Mouse (Mus musculus) kidney, postnatal 14 days (tissue): ENCODE results near the gene Kcng1.

Experiments used
- DNase-seq: peaks from one replicate; pipeline ENCODE4 v3.0.0; 2022; ENCODE audit warnings: mixed read lengths

The Kcng1 gene

GRCm38 (mm10) chr2:168259046-168259445, 22.5 kb downstream of the Kcng1 start:
- DNase-seq, result no peak

- no peak for DNase-seq
Measured at GRCm38 (mm10) chr2:168257188-168257587, 24.3 kb downstream of the Kcng1 start.

GRCm38 (mm10) chr2:168256506-168256905, 25.0 kb downstream of the Kcng1 start:
- peak; percentile 71 for DNase-seq

- DNase-seq, result no peak
Measured at GRCm38 (mm10) chr2:168253822-168254221, 27.7 kb downstream of the Kcng1 start.

GRCm38 (mm10) chr2:168252639-168253292, 28.8 kb downstream of the Kcng1 start:
- peak; percentile 27 for DNase-seq

- DNase-seq, result peak; percentile 89
Measured at GRCm38 (mm10) chr2:168250270-168250669, 31.3 kb downstream of the Kcng1 start.

- DNase-seq, result no peak
Measured at GRCm38 (mm10) chr2:168248856-168249245, 32.7 kb downstream of the Kcng1 start.

- DNase-seq, result no peak
Measured at GRCm38 (mm10) chr2:168248167-168248855, 33.2 kb downstream of the Kcng1 start.

GRCm38 (mm10) chr2:168245571-168245970, 36.0 kb downstream of the Kcng1 start:
- DNase-seq, result no peak

- no peak for DNase-seq
Measured at GRCm38 (mm10) chr2:168243278-168243677, 38.3 kb downstream of the Kcng1 start.

- no peak for DNase-seq
Measured at GRCm38 (mm10) chr2:168242841-168243240, 38.7 kb downstream of the Kcng1 start.

GRCm38 (mm10) chr2:168238335-168238734, 43.2 kb downstream of the Kcng1 start:
- DNase-seq, result no peak

GRCm38 (mm10) chr2:168233286-168233685, 48.2 kb downstream of the Kcng1 start:
- no peak for DNase-seq

GRCm38 (mm10) chr2:168231471-168231829, 50.1 kb downstream of the Kcng1 start:
- DNase-seq, result no peak

- peak; percentile 34 for DNase-seq
Measured at GRCm38 (mm10) chr2:168230773-168231470, 50.6 kb downstream of the Kcng1 start.

GRCm38 (mm10) chr2:168230026-168230728, 51.4 kb downstream of the Kcng1 start, which contains the start of the genes Gm20716, Dpm1 and Mocs3:
Gene Gm20716, minus strand, starts transcription at chr2:168230364.
Gene Dpm1, minus strand, starts transcription at chr2:168230591.
Gene Mocs3, plus strand, starts transcription at chr2:168230622.
- peak; percentile 91 for DNase-seq

GRCm38 (mm10) chr2:168229116-168230025, 52.2 kb downstream of the Kcng1 start:
- peak; percentile 49 for DNase-seq

GRCm38 (mm10) chr2:168223326-168223725, 58.2 kb downstream of the Kcng1 start:
- DNase-seq, result no peak

- no peak for DNase-seq
Measured at GRCm38 (mm10) chr2:168213788-168214397, 67.6 kb downstream of the Kcng1 start.
